Mouse (Mus musculus) kidney, adult 2 months (tissue): Measurements from ENCODE around the gene Cxcr5.

Experiments used
- CTCF ChIP-seq: fragments of 200-500 bp; conservative IDR thresholded peaks from 2 replicates; pipeline ENCODE4 v1.5.1; 2011; ENCODE audit warnings: low read depth, mild to moderate bottlenecking, control low read depth, low read length, moderate library complexity, mixed read lengths; ENCODE audit not compliant: insufficient read depth, insufficient read length
- POLR2A ChIP-seq: fragments of 200-500 bp; IDR thresholded peaks from one replicate; pipeline ENCODE4 v1.6.1; 2011; ENCODE audit warnings: low read depth, low read length, control low read depth

DNA sequence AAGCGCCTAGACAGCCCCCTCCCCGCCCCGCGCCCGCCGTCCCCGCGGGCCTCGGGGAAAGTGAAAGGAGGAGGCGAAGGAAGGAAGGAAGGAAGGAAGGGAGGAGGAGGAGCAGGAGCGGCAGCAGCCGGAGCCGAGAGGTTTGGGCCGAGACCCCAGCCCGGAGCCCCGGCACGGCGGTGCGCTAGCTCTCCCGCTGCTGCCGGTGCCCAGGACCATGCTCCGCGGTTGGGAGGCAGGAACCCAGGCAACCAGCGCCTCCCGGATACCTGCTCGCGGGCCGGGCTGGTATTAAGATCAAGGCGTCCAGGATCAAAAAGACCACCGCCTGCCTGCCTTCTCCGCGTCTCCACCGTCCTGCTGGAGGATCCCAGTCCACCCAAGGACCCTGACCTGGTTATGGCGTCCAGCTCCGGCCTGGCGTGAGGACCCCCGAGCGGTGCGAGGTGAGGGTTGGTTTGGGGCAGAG, 78.6 kb downstream of the Cxcr5 start:
- TF ChIP-seq CTCF (no peak), POLR2A (no peak)
